Mouse (Mus musculus): ENCODE data around the gene Gm45337. TPM values are rescaled to one million over a fixed set of nuclear protein-coding genes. Genes with fewer than 3 reads are reported as not detected.
"Not testable (repeated sequence)": the region's sequence is repeated elsewhere in the genome, so short reads cannot be mapped to it uniquely, and the experiment has no call there.

The Gm45337 gene
- polyA plus RNA-seq, 1 experiment from 2014 or later: not detected

DNA sequence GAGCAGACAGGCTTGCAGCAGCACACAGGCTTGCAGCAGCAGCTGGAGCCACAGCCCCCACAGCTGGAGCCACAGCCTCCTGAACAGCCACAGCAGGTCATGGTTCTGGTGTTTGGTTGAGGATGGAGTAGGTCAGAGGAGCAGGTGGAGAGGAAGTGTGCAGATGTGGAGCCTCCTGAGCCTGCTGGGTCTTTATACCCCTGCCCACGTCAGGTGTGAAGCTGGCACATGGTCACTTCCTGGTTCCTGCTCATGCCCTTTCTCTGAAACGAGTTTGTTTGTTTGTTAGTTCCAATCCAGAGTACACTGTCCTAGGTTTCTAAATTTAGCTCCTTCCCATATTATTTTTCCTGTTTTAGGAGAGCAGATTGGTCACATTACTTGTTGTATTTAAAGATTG, 12.6 kb upstream of the Gm45337 start, which contains the start of gene Gm29735:
Gene Gm29735, minus strand, starts transcription at position 101 of the 400 bp plus-strand sequence.
- WGBS: 61% methylated on average over 2 of the region's 2 CpGs
- ATAC-seq (ENCODE audit: insufficient read depth, low FRiP score, low TSS enrichment); H3K36me3 ChIP-seq (ENCODE audit: control insufficient read depth, insufficient read depth, low read length); H3K4me2 ChIP-seq (ENCODE audit: low read depth); H3K9me3 ChIP-seq (ENCODE audit: control insufficient read depth, low read length); H3K4me3 ChIP-seq (ENCODE audit: low read depth, low read length); DNase-seq (ENCODE audit: low spot score); H3K4me1 ChIP-seq (ENCODE audit: control insufficient read depth, insufficient read depth, low read length); H3K27me3 ChIP-seq (ENCODE audit: control insufficient read depth, insufficient read depth, low read length); H3K27ac ChIP-seq (ENCODE audit: low read depth, low read length); H3K9ac ChIP-seq (ENCODE audit: low read length): not testable (repeated sequence)

DNA sequence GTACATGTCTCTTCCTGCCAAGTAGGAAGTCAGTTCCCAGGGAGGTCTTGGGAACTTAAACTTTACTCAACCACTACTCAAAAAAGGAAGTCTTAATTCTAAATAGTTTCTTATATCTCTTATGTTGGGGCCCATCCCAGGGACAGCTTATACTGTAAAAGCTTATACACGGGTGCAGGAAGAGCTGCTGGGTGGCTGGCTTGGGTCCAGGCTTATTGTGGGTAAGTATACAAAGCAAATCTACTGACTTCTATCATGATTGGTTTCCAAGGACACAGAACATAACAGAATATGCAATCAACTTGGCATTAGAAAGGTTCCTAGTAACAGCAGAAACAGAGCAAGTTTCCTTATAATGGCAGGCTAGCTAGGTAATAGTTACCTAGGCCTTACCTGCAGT, 10.9 kb upstream of the Gm45337 start:
- ATAC-seq (ENCODE audit: insufficient read depth, low FRiP score, low TSS enrichment) (no peak), DNase-seq (ENCODE audit: low spot score) (no peak)
- Histone ChIP-seq H3K27me3 (ENCODE audit: control insufficient read depth, insufficient read depth, low read length) (no peaks in the 10 kb centered on the region), H3K4me2 (ENCODE audit: low read depth) (no peak overlapping the region), H3K4me3 (ENCODE audit: low read depth, low read length) (no peak overlapping the region), H3K36me3 (ENCODE audit: control insufficient read depth, insufficient read depth, low read length) (no peaks in the 10 kb centered on the region), H3K27ac (ENCODE audit: low read depth, low read length) (no peak overlapping the region), H3K9me3 (ENCODE audit: control insufficient read depth, low read length) (no peaks in the 10 kb centered on the region), H3K4me1 (ENCODE audit: control insufficient read depth, insufficient read depth, low read length) (no peaks in the 10 kb centered on the region), H3K9ac (ENCODE audit: low read length) (no peak overlapping the region)
- 79% methylated on average over 1 of the region's 1 CpGs for WGBS

DNA sequence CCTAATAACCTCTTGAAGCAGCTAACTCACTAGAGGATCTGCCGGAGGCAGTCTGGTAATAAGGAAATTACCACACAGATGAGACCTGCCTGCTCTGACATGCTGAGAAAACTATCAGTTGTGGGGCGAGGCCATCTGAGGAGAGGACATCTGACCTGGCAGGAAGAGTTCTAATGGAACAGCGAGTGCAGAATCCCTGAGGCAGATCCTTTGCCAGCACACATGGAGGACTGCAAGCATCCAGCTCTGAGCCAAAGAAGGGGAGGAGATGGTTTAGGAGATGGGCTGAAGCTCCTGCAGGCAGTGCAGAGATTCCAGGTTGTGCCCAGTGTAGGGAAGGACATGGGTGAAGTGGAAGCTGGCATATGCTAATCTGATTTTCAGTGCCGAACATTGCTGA, 7.8 kb upstream of the Gm45337 start:
- no peak overlapping the region for H3K9ac ChIP-seq (ENCODE audit: low read length)
- H3K9me3 ChIP-seq (ENCODE audit: control insufficient read depth, low read length): no peaks in the 10 kb centered on the region
- no peaks in the 10 kb centered on the region for H3K36me3 ChIP-seq (ENCODE audit: control insufficient read depth, insufficient read depth, low read length)
- no peak for ATAC-seq (ENCODE audit: insufficient read depth, low FRiP score, low TSS enrichment)
- no peaks in the 10 kb centered on the region for H3K4me1 ChIP-seq (ENCODE audit: control insufficient read depth, insufficient read depth, low read length)
- DNase-seq (ENCODE audit: low spot score): no peak
- H3K4me3 ChIP-seq (ENCODE audit: low read depth, low read length): no peak overlapping the region
- WGBS: 80% methylated on average over 4 of the region's 4 CpGs
- H3K4me2 ChIP-seq (ENCODE audit: low read depth): no peak overlapping the region
- no peak overlapping the region for H3K27ac ChIP-seq (ENCODE audit: low read depth, low read length)
- no peaks in the 10 kb centered on the region for H3K27me3 ChIP-seq (ENCODE audit: control insufficient read depth, insufficient read depth, low read length)

DNA sequence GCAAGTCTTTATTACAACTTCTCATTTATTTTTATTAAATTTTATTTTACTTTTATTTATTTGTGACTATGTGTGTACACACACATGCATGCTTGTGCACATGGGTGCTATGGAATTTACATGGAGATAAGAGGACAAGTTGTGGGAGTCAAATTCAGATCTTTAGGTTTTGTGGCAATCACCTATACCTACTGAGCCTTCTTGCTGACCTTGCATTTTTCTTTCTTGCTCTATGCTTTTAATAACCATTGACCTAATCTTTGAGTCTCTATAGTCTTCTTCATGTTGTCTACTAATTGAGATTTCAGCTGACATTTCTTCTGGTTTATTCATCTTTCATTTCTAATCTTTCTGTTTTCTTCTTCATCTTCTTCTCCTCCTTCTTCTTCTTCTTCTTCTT, 4.2 kb upstream of the Gm45337 start:
- Histone ChIP-seq H3K27ac (ENCODE audit: low read depth, low read length) (no peak overlapping the region), H3K4me2 (ENCODE audit: low read depth) (no peak overlapping the region), H3K27me3 (ENCODE audit: control insufficient read depth, insufficient read depth, low read length) (no peaks in the 10 kb centered on the region), H3K4me1 (ENCODE audit: control insufficient read depth, insufficient read depth, low read length) (no peaks in the 10 kb centered on the region), H3K4me3 (ENCODE audit: low read depth, low read length) (no peak overlapping the region), H3K9ac (ENCODE audit: low read length) (no peak overlapping the region), H3K36me3 (ENCODE audit: control insufficient read depth, insufficient read depth, low read length) (no peaks in the 10 kb centered on the region), H3K9me3 (ENCODE audit: control insufficient read depth, low read length) (no peaks in the 10 kb centered on the region)
- ATAC-seq (ENCODE audit: insufficient read depth, low FRiP score, low TSS enrichment) (no peak), DNase-seq (ENCODE audit: low spot score) (no peak)

DNA sequence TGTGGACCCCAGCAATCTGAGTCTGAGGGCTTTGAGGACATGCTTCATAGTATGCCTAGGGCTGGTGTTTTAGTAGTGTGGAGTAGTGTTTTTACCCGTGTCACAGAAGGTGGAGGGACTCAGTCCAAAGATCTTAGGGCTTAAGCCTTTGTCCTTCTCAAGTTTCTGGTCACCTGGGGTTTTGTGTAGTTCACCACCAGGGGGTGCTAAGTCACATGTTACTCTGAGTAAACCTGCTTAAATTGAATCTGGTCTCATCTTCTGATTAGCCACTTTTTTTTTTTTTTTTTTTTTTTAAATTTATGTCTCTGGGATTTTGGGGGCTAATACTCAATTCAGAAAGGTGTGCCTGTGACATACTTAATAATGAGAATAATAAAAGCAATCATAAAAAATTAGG, 1.6 kb upstream of the Gm45337 start:
- H3K4me2 ChIP-seq (ENCODE audit: low read depth): no peak overlapping the region
- DNase-seq (ENCODE audit: low spot score): peak; percentile 60
- no peaks in the 10 kb centered on the region for H3K9me3 ChIP-seq (ENCODE audit: control insufficient read depth, low read length)
- H3K4me3 ChIP-seq (ENCODE audit: low read depth, low read length): no peak overlapping the region
- no peak overlapping the region for H3K9ac ChIP-seq (ENCODE audit: low read length)
- H3K27me3 ChIP-seq (ENCODE audit: control insufficient read depth, insufficient read depth, low read length): no peaks in the 10 kb centered on the region
- no peaks in the 10 kb centered on the region for H3K4me1 ChIP-seq (ENCODE audit: control insufficient read depth, insufficient read depth, low read length)
- no peaks in the 10 kb centered on the region for H3K36me3 ChIP-seq (ENCODE audit: control insufficient read depth, insufficient read depth, low read length)
- no peak overlapping the region for H3K27ac ChIP-seq (ENCODE audit: low read depth, low read length)
- WGBS: 14% methylated on average over 1 of the region's 1 CpGs
- ATAC-seq (ENCODE audit: insufficient read depth, low FRiP score, low TSS enrichment): no peak

DNA sequence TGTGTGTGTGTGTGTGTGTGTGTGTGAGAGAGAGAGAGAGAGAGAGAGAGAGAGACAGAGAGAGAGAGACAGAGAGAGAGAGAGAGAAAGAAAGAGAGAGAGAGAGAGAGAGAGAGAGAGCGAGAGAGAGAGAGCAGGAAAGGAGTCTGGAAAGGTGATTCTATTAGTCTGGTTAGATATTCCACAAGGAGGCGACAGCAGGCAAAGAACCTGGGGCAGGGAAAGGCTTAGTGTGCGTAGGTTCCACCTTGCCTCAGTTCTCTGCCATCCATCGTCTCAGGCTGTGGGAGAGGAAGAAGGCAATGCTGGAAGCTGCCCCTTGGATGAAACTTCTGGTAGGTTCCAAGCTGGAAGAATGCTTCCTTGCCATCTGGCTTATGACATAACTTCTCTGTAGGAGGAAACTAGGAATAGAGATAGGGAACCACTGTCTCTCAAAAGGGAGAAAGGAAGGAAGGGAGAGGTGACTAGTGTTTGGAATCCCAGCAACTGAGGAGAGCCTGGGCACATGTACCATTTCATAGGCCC, 1.1 kb upstream of the Gm45337 start:
- ATAC-seq (ENCODE audit: insufficient read depth, low FRiP score, low TSS enrichment) (no peak), DNase-seq (ENCODE audit: low spot score) (no peak)
- H3K9me3 ChIP-seq (ENCODE audit: control insufficient read depth, low read length): no peaks in the 10 kb centered on the region
- no peak overlapping the region for H3K4me2 ChIP-seq (ENCODE audit: low read depth)
- 49% methylated on average over 4 of the region's 4 CpGs for WGBS
- no peak overlapping the region for H3K27ac ChIP-seq (ENCODE audit: low read depth, low read length)
- H3K4me3 ChIP-seq (ENCODE audit: low read depth, low read length): no peak overlapping the region
- H3K36me3 ChIP-seq (ENCODE audit: control insufficient read depth, insufficient read depth, low read length): no peaks in the 10 kb centered on the region
- H3K9ac ChIP-seq (ENCODE audit: low read length): no peak overlapping the region
- no peaks in the 10 kb centered on the region for H3K4me1 ChIP-seq (ENCODE audit: control insufficient read depth, insufficient read depth, low read length)
- H3K27me3 ChIP-seq (ENCODE audit: control insufficient read depth, insufficient read depth, low read length): no peaks in the 10 kb centered on the region

DNA sequence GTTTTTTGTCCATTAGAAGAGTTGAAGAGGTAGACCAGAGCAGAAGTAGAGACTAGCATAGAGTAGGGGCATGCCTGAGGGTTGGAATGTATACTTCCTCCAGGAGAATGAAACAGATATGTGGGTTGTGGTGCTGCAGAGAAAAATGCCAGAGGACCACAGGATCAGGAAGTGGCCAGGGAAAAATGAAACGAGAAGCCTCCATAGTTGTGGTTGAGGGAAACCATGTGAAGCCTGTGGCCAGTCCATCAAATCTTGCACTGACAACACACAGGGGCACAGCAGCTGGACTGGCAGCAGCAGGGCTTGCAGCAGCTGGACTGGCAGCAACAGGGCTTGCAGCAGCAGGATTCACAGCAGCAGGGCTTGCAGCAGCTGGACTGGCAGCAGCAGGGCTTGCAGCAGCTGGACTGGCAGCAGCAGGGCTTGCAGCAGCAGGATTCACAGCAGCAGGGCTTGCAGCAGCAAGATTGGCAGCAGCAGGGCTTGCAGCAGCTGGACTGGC, 849 bp downstream of the Gm45337 start:
- DNase-seq (ENCODE audit: low spot score); H3K4me3 ChIP-seq (ENCODE audit: low read depth, low read length); H3K4me2 ChIP-seq (ENCODE audit: low read depth); ATAC-seq (ENCODE audit: insufficient read depth, low FRiP score, low TSS enrichment); H3K4me1 ChIP-seq (ENCODE audit: control insufficient read depth, insufficient read depth, low read length); H3K27ac ChIP-seq (ENCODE audit: low read depth, low read length); H3K36me3 ChIP-seq (ENCODE audit: control insufficient read depth, insufficient read depth, low read length); H3K27me3 ChIP-seq (ENCODE audit: control insufficient read depth, insufficient read depth, low read length); H3K9ac ChIP-seq (ENCODE audit: low read length); H3K9me3 ChIP-seq (ENCODE audit: control insufficient read depth, low read length): not testable (repeated sequence)
- 61% methylated on average over 1 of the region's 1 CpGs for WGBS

DNA sequence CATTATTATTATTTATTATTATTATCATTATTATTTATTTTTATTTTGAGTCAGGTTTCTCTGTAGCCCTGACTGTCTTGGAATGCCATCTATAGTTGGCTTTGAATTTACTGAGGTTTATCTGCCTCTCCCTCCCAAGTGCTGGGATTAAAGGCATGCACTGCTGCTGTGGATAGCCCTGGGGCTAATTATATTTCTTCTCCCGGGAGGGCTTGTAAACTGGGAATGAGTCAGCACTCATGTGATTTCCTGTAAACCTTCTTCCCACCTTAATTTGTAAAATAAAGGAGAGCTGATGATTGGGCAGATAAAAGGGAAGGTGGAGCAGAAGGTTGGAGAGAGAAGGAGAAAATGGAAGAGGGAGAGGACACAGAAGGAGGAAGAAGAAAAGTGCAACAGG, 3.7 kb downstream of the Gm45337 start:
- Histone ChIP-seq H3K27me3 (ENCODE audit: control insufficient read depth, insufficient read depth, low read length) (no peaks in the 10 kb centered on the region), H3K27ac (ENCODE audit: low read depth, low read length) (no peak overlapping the region), H3K4me3 (ENCODE audit: low read depth, low read length) (no peak overlapping the region), H3K9ac (ENCODE audit: low read length) (no peak overlapping the region), H3K9me3 (ENCODE audit: control insufficient read depth, low read length) (no peaks in the 10 kb centered on the region), H3K4me1 (ENCODE audit: control insufficient read depth, insufficient read depth, low read length) (no peaks in the 10 kb centered on the region), H3K4me2 (ENCODE audit: low read depth) (no peak overlapping the region), H3K36me3 (ENCODE audit: control insufficient read depth, insufficient read depth, low read length) (no peaks in the 10 kb centered on the region)
- WGBS: 28% methylated on average over 1 of the region's 1 CpGs
- ATAC-seq (ENCODE audit: insufficient read depth, low FRiP score, low TSS enrichment) (no peak), DNase-seq (ENCODE audit: low spot score) (no peak)

DNA sequence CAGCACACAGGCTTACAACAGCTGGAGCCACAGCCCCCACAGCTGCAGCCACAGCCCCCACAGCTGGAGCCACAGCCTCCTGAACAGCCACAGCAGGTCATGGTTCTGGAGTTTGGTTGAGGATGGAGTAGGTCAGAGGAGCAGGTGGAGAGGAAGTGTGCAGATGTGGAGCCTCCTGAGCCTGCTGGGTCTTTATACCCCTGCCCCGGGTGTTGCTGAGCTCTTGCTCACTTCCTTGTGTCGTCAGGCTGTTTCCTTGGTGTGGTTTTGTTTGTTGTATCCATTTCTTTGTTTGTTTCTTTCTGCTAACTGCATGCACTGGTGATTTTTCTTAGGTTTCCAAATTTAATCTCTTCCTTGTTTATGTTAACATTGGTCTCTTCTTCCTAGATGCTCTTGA, 8.5 kb downstream of the Gm45337 start, which contains the start of gene Gm39115:
Gene Gm39115, minus strand, starts transcription at position 101 of the 400 bp plus-strand sequence.
- not testable (repeated sequence) for H3K27me3 ChIP-seq (ENCODE audit: control insufficient read depth, insufficient read depth, low read length); H3K9me3 ChIP-seq (ENCODE audit: control insufficient read depth, low read length); H3K9ac ChIP-seq (ENCODE audit: low read length); ATAC-seq (ENCODE audit: insufficient read depth, low FRiP score, low TSS enrichment); H3K36me3 ChIP-seq (ENCODE audit: control insufficient read depth, insufficient read depth, low read length); DNase-seq (ENCODE audit: low spot score); H3K4me1 ChIP-seq (ENCODE audit: control insufficient read depth, insufficient read depth, low read length); H3K27ac ChIP-seq (ENCODE audit: low read depth, low read length); H3K4me3 ChIP-seq (ENCODE audit: low read depth, low read length); H3K4me2 ChIP-seq (ENCODE audit: low read depth)
- WGBS: 48% methylated on average over 2 of the region's 2 CpGs

Data from neural tube, embryonic 11.5 days (tissue).